Mouse (Mus musculus): ENCODE measurements at regions not wholly inside any gene's neighbourhood (a gene's known extent, or its start where the extent isn't known, plus 50 kb on each side); places are given as distances from the start of the nearest gene placed in this dataset.

DNA sequence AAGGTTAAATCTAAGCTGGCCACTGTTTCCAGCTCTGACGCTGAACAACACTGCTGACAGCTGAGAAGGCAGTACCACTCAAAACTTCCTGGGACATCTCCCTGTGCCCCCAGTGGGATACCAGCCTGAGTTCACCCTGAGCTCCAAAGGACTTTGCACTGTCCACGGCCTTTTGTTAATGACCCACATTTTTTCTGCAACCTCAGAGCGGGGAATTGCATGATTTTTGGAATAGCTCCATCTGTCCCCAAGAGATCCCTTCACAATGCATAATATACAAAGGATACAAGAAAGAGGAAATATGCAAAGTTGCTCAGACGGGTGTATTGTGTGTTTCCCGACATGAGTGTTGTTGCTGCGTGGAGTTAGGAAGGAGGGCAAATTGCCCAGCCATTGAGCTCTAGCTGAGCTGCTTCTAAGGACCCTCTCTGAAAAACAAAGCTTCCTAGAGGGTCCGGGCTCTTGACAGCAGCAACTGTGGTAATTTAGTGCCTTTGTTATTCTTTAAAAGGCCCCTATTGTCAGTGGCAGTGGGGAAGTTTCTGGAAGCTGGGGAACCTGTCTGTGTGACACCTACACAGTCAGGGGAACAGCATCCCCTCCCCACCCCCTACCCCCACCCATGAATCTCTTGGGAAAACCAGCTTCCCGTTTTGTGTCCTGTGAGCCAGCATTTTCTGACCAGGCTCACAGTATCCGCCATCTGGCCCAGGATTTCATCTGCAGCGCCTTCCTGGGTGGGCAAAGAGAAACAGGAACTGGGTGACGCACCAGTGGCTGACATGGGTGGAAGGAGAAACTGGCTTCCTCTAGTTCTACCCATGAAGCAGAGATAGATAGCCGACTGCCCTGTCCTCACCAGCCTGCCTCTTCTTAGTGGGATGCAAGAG, 217.4 kb upstream of the Spdye4c start:
- TF ChIP-seq CTCF (IDR thresholded peaks at IDR 0.05; ENCODE audit: borderline replicate concordance, insufficient read depth, low read depth, low read length) (no peak), POLR2A (IDR thresholded peaks at IDR 0.05; ENCODE audit: borderline replicate concordance, insufficient read depth, low read length) (no peak)

Measured in cerebellum, adult 2 months (tissue).